Mouse (Mus musculus): ENCODE results near the gene Slc7a3. TPM values are rescaled to one million over a fixed set of nuclear protein-coding genes. Genes with fewer than 3 reads are reported as not detected.
A peak's percentile ranks its signal among the peaks of the same experiment; 100 is the strongest.
"Not testable (repeated sequence)": the region's sequence is repeated elsewhere in the genome, so short reads cannot be mapped to it uniquely, and the experiment has no call there.

The Slc7a3 gene
- polyA plus RNA-seq (2015; fragmentation: Nextera tagmentation; extraction: Ambion mirVana) = 1.6 TPM in 2 replicates

GRCm38 (mm10) chrX:101085920-101086319 is at the start of gene Slc7a3:
Gene Slc7a3 (minus strand): TSS chrX:101086020.
- Histone ChIP-seq H3K4me3 (peak within 1 kb of the TSS; percentile 35), H3K9ac (0 out of 2 replicates have a peak within 1 kb of the TSS, but pooled peaks have one; percentile 32), H3K27me3 (peaks cover 32% of the 10 kb centered on the region), H3K4me2 (peak within 1 kb of the TSS; percentile 59), H3K36me3 (no peaks in the 10 kb centered on the region), H3K4me1 (no peaks in the 10 kb centered on the region), H3K9me3 (no peaks in the 10 kb centered on the region), H3K27ac (no peak within 1 kb of the TSS)
- 36% methylated on average over 11 of the region's 11 CpGs for WGBS
- no peak for ATAC-seq (ENCODE audit: insufficient number of reproducible peaks, insufficient read depth, low FRiP score, low TSS enrichment, low read depth)

GRCm38 (mm10) chrX:101131992-101132791 is 46.4 kb upstream of the Slc7a3 start:
- peak overlapping the region; percentile 44 for H3K4me2 ChIP-seq
- H3K36me3 ChIP-seq = no peaks in the 10 kb centered on the region
- no peak overlapping the region for H3K9ac ChIP-seq
- H3K9me3 ChIP-seq = no peaks in the 10 kb centered on the region
- ATAC-seq (ENCODE audit: insufficient number of reproducible peaks, insufficient read depth, low FRiP score, low TSS enrichment, low read depth) = no peak
- 39% methylated on average over 12 of the region's 12 CpGs for WGBS
- H3K4me1 ChIP-seq = no peaks in the 10 kb centered on the region
- H3K4me3 ChIP-seq = no peak overlapping the region; the same call in 1 of the 2 replicates
- H3K27me3 ChIP-seq = no peaks in the 10 kb centered on the region; the same call in 1 of the 2 replicates
- H3K27ac ChIP-seq = no peak overlapping the region

- Histone ChIP-seq H3K4me1 (no peaks in the 10 kb centered on the region; the same call in 1 of the 2 replicates), H3K27me3 (no peaks in the 10 kb centered on the region; the same call in 1 of the 2 replicates), H3K36me3 (no peaks in the 10 kb centered on the region), H3K9me3 (no peaks in the 10 kb centered on the region), H3K27ac (no peak overlapping the region), H3K9ac (no peak overlapping the region), H3K4me2 (no peak overlapping the region), H3K4me3 (no peak overlapping the region)
- 29% methylated on average over 7 of the region's 7 CpGs for WGBS
- ATAC-seq (ENCODE audit: insufficient number of reproducible peaks, insufficient read depth, low FRiP score, low TSS enrichment, low read depth) = no peak
Measured at GRCm38 (mm10) chrX:101131001-101131400, 45.2 kb upstream of the Slc7a3 start.

GRCm38 (mm10) chrX:101128559-101128958 is 42.7 kb upstream of the Slc7a3 start:
- 75% methylated on average over 2 of the region's 2 CpGs for WGBS
- no peaks in the 10 kb centered on the region for H3K9me3 ChIP-seq
- no peak overlapping the region for H3K4me3 ChIP-seq
- no peak for ATAC-seq (ENCODE audit: insufficient number of reproducible peaks, insufficient read depth, low FRiP score, low TSS enrichment, low read depth)
- no peak overlapping the region for H3K9ac ChIP-seq
- H3K27me3 ChIP-seq = no peaks in the 10 kb centered on the region; the same call in 1 of the 2 replicates
- no peak overlapping the region for H3K4me2 ChIP-seq
- no peaks in the 10 kb centered on the region; the same call in 1 of the 2 replicates for H3K4me1 ChIP-seq
- H3K36me3 ChIP-seq = no peaks in the 10 kb centered on the region
- H3K27ac ChIP-seq = no peak overlapping the region

- no peaks in the 10 kb centered on the region for H3K36me3 ChIP-seq
- 46% methylated on average over 2 of the region's 2 CpGs for WGBS
- no peak for ATAC-seq (ENCODE audit: insufficient number of reproducible peaks, insufficient read depth, low FRiP score, low TSS enrichment, low read depth)
- no peaks in the 10 kb centered on the region for H3K9me3 ChIP-seq
- no peak overlapping the region for H3K27ac ChIP-seq
- H3K4me2 ChIP-seq = no peak overlapping the region
- H3K27me3 ChIP-seq = no peaks in the 10 kb centered on the region; the same call in 1 of the 2 replicates
- no peak overlapping the region for H3K9ac ChIP-seq
- no peak overlapping the region for H3K4me3 ChIP-seq
- H3K4me1 ChIP-seq = no peaks in the 10 kb centered on the region; the same call in 1 of the 2 replicates
Measured at GRCm38 (mm10) chrX:101126977-101127376, 41.2 kb upstream of the Slc7a3 start.

GRCm38 (mm10) chrX:101126474-101126955 is 40.7 kb upstream of the Slc7a3 start:
- Histone ChIP-seq H3K4me2 (no peak overlapping the region), H3K9ac (no peak overlapping the region), H3K4me3 (no peak overlapping the region), H3K9me3 (no peaks in the 10 kb centered on the region), H3K36me3 (no peaks in the 10 kb centered on the region), H3K27me3 (no peaks in the 10 kb centered on the region; the same call in 1 of the 2 replicates), H3K27ac (0 out of 2 replicates have a peak overlapping the region, but pooled peaks have one; percentile 13), H3K4me1 (no peaks in the 10 kb centered on the region; the same call in 1 of the 2 replicates)
- ATAC-seq (ENCODE audit: insufficient number of reproducible peaks, insufficient read depth, low FRiP score, low TSS enrichment, low read depth) = no peak
- WGBS = 66% methylated on average over 7 of the region's 7 CpGs

GRCm38 (mm10) chrX:101120546-101120945 is 34.7 kb upstream of the Slc7a3 start:
- H3K27ac ChIP-seq = no peak overlapping the region
- H3K9ac ChIP-seq = no peak overlapping the region
- H3K27me3 ChIP-seq = no peaks in the 10 kb centered on the region
- no peak overlapping the region for H3K4me3 ChIP-seq
- no peak overlapping the region for H3K4me2 ChIP-seq
- 60% methylated on average over 1 of the region's 1 CpGs for WGBS
- H3K9me3 ChIP-seq = no peaks in the 10 kb centered on the region
- H3K4me1 ChIP-seq = no peaks in the 10 kb centered on the region
- no peaks in the 10 kb centered on the region for H3K36me3 ChIP-seq
- ATAC-seq (ENCODE audit: insufficient number of reproducible peaks, insufficient read depth, low FRiP score, low TSS enrichment, low read depth) = no peak

- peak overlapping the region; percentile 59 for H3K4me2 ChIP-seq
- WGBS = 35% methylated on average over 7 of the region's 9 CpGs
- H3K9me3 ChIP-seq; ATAC-seq (ENCODE audit: insufficient number of reproducible peaks, insufficient read depth, low FRiP score, low TSS enrichment, low read depth); H3K4me1 ChIP-seq; H3K9ac ChIP-seq; H3K36me3 ChIP-seq; H3K27ac ChIP-seq: not testable (repeated sequence)
- peaks cover 32% of the 10 kb centered on the region for H3K27me3 ChIP-seq
- peak overlapping the region; percentile 35 for H3K4me3 ChIP-seq
Measured at GRCm38 (mm10) chrX:101085211-101085610, 609 bp downstream of the Slc7a3 start.

- Histone ChIP-seq H3K9ac (no peak overlapping the region), H3K9me3 (no peaks in the 10 kb centered on the region), H3K27ac (no peak overlapping the region), H3K27me3 (peaks cover 32% of the 10 kb centered on the region), H3K36me3 (no peaks in the 10 kb centered on the region), H3K4me3 (no peak overlapping the region), H3K4me2 (no peak overlapping the region), H3K4me1 (no peaks in the 10 kb centered on the region)
- ATAC-seq (ENCODE audit: insufficient number of reproducible peaks, insufficient read depth, low FRiP score, low TSS enrichment, low read depth) = no peak
- WGBS = 46% methylated on average over 2 of the region's 2 CpGs
Measured at GRCm38 (mm10) chrX:101084192-101084591, 1.6 kb downstream of the Slc7a3 start.

GRCm38 (mm10) chrX:101065245-101065644 is 20.6 kb downstream of the Slc7a3 start:
- Histone ChIP-seq H3K9ac (no peak overlapping the region), H3K4me3 (no peak overlapping the region), H3K27me3 (0 out of 2 replicates have a peak, but pooled peaks cover 3% of the 10 kb centered on the region), H3K27ac (no peak overlapping the region), H3K4me1 (no peaks in the 10 kb centered on the region), H3K4me2 (no peak overlapping the region), H3K9me3 (no peaks in the 10 kb centered on the region), H3K36me3 (no peaks in the 10 kb centered on the region)
- 57% methylated on average over 1 of the region's 1 CpGs for WGBS
- no peak for ATAC-seq (ENCODE audit: insufficient number of reproducible peaks, insufficient read depth, low FRiP score, low TSS enrichment, low read depth)

GRCm38 (mm10) chrX:101063503-101063902 is 22.3 kb downstream of the Slc7a3 start:
- H3K9ac ChIP-seq = no peak overlapping the region
- 52% methylated on average over 2 of the region's 2 CpGs for WGBS
- no peaks in the 10 kb centered on the region for H3K36me3 ChIP-seq
- H3K27ac ChIP-seq = no peak overlapping the region
- no peak for ATAC-seq (ENCODE audit: insufficient number of reproducible peaks, insufficient read depth, low FRiP score, low TSS enrichment, low read depth)
- no peak overlapping the region for H3K4me2 ChIP-seq
- 0 out of 2 replicates have a peak, but pooled peaks cover 3% of the 10 kb centered on the region for H3K27me3 ChIP-seq
- H3K9me3 ChIP-seq = no peaks in the 10 kb centered on the region
- H3K4me3 ChIP-seq = no peak overlapping the region
- no peaks in the 10 kb centered on the region for H3K4me1 ChIP-seq

GRCm38 (mm10) chrX:101059541-101059940 is 26.3 kb downstream of the Slc7a3 start, which contains the start of gene Tex11:
Gene Tex11 (minus strand): TSS chrX:101059667.
- H3K27me3 ChIP-seq = no peaks in the 10 kb centered on the region
- H3K4me1 ChIP-seq = no peaks in the 10 kb centered on the region
- WGBS = 89% methylated on average over 31 of the region's 31 CpGs
- no peak within 1 kb of the TSS for H3K4me2 ChIP-seq
- H3K27ac ChIP-seq = no peak within 1 kb of the TSS
- no peaks in the 10 kb centered on the region for H3K9me3 ChIP-seq
- H3K4me3 ChIP-seq = no peak within 1 kb of the TSS
- H3K9ac ChIP-seq = no peak within 1 kb of the TSS
- no peaks in the 10 kb centered on the region for H3K36me3 ChIP-seq
- ATAC-seq (ENCODE audit: insufficient number of reproducible peaks, insufficient read depth, low FRiP score, low TSS enrichment, low read depth) = no peak
